Mouse (Mus musculus) limb, embryonic 11.5 days (tissue): ENCODE data around the gene Milr1. TPM values are rescaled to one million over a fixed set of nuclear protein-coding genes. Genes with fewer than 3 reads are reported as not detected.
A peak's percentile ranks its signal among the peaks of the same experiment; 100 is the strongest.

Experiments used
- ATAC-seq: fragments of 200-750 bp; cut with Nextera tagmentation; 2 replicates; pipeline ENCODE4 v1.8.0; 2017; ENCODE audit warnings: low read depth; ENCODE audit not compliant: insufficient number of reproducible peaks, low FRiP score, low TSS enrichment
- DNase-seq: peaks from one replicate; pipeline ENCODE4 v3.0.0-alpha.2; 2015; ENCODE audit warnings: low spot score
- H3K27ac ChIP-seq: fragments of 300-500 bp; sonication (generic); replicated peaks from 2 replicates; pipeline ENCODE4 v1.5.1; 2014; ENCODE audit warnings: low read depth, mild to moderate bottlenecking, low read length
- H3K27me3 ChIP-seq: fragments of 300-500 bp; sonication (generic); 2 replicates; pipeline ENCODE4 v1.6.1; 2014; ENCODE audit warnings: mild to moderate bottlenecking, low read length, mixed read lengths; ENCODE audit not compliant: control insufficient read depth, insufficient read depth
- H3K36me3 ChIP-seq: fragments of 300-500 bp; sonication (generic); 2 replicates; pipeline ENCODE4 v1.6.1; 2014; ENCODE audit warnings: mild to moderate bottlenecking, low read length, moderate library complexity, mixed read lengths; ENCODE audit not compliant: control insufficient read depth, insufficient read depth
- H3K4me1 ChIP-seq: fragments of 300-500 bp; sonication (generic); 2 replicates; pipeline ENCODE4 v1.6.1; 2014; ENCODE audit warnings: low read length, mixed read lengths; ENCODE audit not compliant: control insufficient read depth, insufficient read depth
- H3K4me2 ChIP-seq: fragments of 300-500 bp; sonication (generic); 2 replicates; pipeline ENCODE4 v1.6.1; 2014; ENCODE audit warnings: low read depth, mild to moderate bottlenecking, moderate library complexity; ENCODE audit not compliant: severe bottlenecking
- H3K4me3 ChIP-seq: fragments of 300-500 bp; sonication (generic); 2 replicates; pipeline ENCODE4 v1.5.1; 2014; ENCODE audit warnings: low read depth, low read length
- H3K9ac ChIP-seq: fragments of 300-500 bp; sonication (generic); 2 replicates; pipeline ENCODE4 v1.6.1; 2014; ENCODE audit warnings: mild to moderate bottlenecking, low read length
- H3K9me3 ChIP-seq: fragments of 300-500 bp; sonication (generic); 2 replicates; pipeline ENCODE4 v1.6.1; 2016; ENCODE audit warnings: low read length; ENCODE audit not compliant: control insufficient read depth
- WGBS: fragments of 180-500 bp; shearing (Covaris S2); extraction: QIAGEN DNeasy Blood & Tissue Kit; methylation state at CpG from one replicate; pipeline ENCODE4 v1.1.7; 2014; 5-methylcytosine and 5-hydroxymethylcytosine counted together
- microRNA-seq: library from miRNA; unstranded; fragments of <30 nt; microRNA quantifications from one replicate; pipeline ENCODE4, GENCODE M21; 2016
- polyA plus RNA-seq: library from polyadenylated mRNA; unstranded; fragments of >200 nt; fragmentation: Nextera tagmentation; extraction: Ambion mirVana; gene quantifications from 2 replicates; pipeline ENCODE4 v1.2.1, GENCODE M21; 2014

The Milr1 gene
- polyA plus RNA-seq, 1 experiment from 2014 or later = 0.89 TPM

- H3K27ac ChIP-seq = no peak overlapping the region
- no peak for ATAC-seq
- WGBS = 97% methylated on average over 2 of the region's 2 CpGs
- peaks cover 32% of the 10 kb centered on the region for H3K36me3 ChIP-seq
- H3K27me3 ChIP-seq = no peaks in the 10 kb centered on the region
- H3K4me3 ChIP-seq = no peak overlapping the region
- no peaks in the 10 kb centered on the region for H3K9me3 ChIP-seq
- DNase-seq = no peak
- no peak overlapping the region for H3K4me2 ChIP-seq
- H3K9ac ChIP-seq = no peak overlapping the region
- H3K4me1 ChIP-seq = no peaks in the 10 kb centered on the region
Observed at GRCm38 (mm10) chr11:106815331-106815730, 64.3 kb downstream of the Milr1 start.

GRCm38 (mm10) chr11:106815761-106816160, 64.7 kb downstream of the Milr1 start:
- no peak for DNase-seq
- ATAC-seq = no peak
- Histone ChIP-seq H3K4me2 (no peak overlapping the region), H3K4me1 (no peaks in the 10 kb centered on the region), H3K27me3 (no peaks in the 10 kb centered on the region), H3K9me3 (no peaks in the 10 kb centered on the region), H3K27ac (no peak overlapping the region), H3K9ac (no peak overlapping the region), H3K4me3 (no peak overlapping the region), H3K36me3 (peaks cover 32% of the 10 kb centered on the region)
- 92% methylated on average over 2 of the region's 2 CpGs for WGBS

GRCm38 (mm10) chr11:106816316-106816715, 65.3 kb downstream of the Milr1 start:
- Histone ChIP-seq H3K27ac (no peak overlapping the region), H3K27me3 (no peaks in the 10 kb centered on the region), H3K4me3 (no peak overlapping the region), H3K36me3 (peaks cover 32% of the 10 kb centered on the region), H3K9me3 (no peaks in the 10 kb centered on the region), H3K9ac (no peak overlapping the region), H3K4me1 (no peaks in the 10 kb centered on the region), H3K4me2 (no peak overlapping the region)
- ATAC-seq = no peak
- no peak for DNase-seq
- 87% methylated on average over 7 of the region's 7 CpGs for WGBS

GRCm38 (mm10) chr11:106817156-106817555, 66.1 kb downstream of the Milr1 start:
- no peaks in the 10 kb centered on the region for H3K27me3 ChIP-seq
- peaks cover 32% of the 10 kb centered on the region for H3K36me3 ChIP-seq
- no peaks in the 10 kb centered on the region for H3K9me3 ChIP-seq
- H3K4me1 ChIP-seq = no peaks in the 10 kb centered on the region
- H3K9ac ChIP-seq = no peak overlapping the region
- no peak overlapping the region for H3K4me3 ChIP-seq
- H3K27ac ChIP-seq = no peak overlapping the region
- no peak for DNase-seq
- H3K4me2 ChIP-seq = no peak overlapping the region
- no peak for ATAC-seq
- 94% methylated on average over 3 of the region's 3 CpGs for WGBS

- peaks cover 27% of the 10 kb centered on the region for H3K36me3 ChIP-seq
- WGBS = 94% methylated on average over 6 of the region's 6 CpGs
Observed at GRCm38 (mm10) chr11:106817808-106818207, 66.8 kb downstream of the Milr1 start.

GRCm38 (mm10) chr11:106818341-106818740, 67.3 kb downstream of the Milr1 start:
- ATAC-seq = no peak
- Histone ChIP-seq H3K36me3 (peaks cover 27% of the 10 kb centered on the region), H3K9me3 (no peaks in the 10 kb centered on the region), H3K4me1 (no peaks in the 10 kb centered on the region), H3K4me3 (no peak overlapping the region), H3K27ac (no peak overlapping the region), H3K27me3 (no peaks in the 10 kb centered on the region), H3K4me2 (no peak overlapping the region), H3K9ac (no peak overlapping the region)
- DNase-seq = no peak
- WGBS = 92% methylated on average over 9 of the region's 9 CpGs

More at GRCm38 (mm10) chr11:106817808-106818207, 66.8 kb downstream of the Milr1 start:
- ATAC-seq = no peak
- Histone ChIP-seq H3K27me3 (no peaks in the 10 kb centered on the region), H3K4me3 (no peak overlapping the region), H3K27ac (no peak overlapping the region), H3K4me1 (no peaks in the 10 kb centered on the region), H3K4me2 (no peak overlapping the region), H3K9ac (no peak overlapping the region), H3K9me3 (no peaks in the 10 kb centered on the region)
- no peak for DNase-seq

Small RNA genes within 50 kb of the gene (microRNA-seq; reads per million reads assigned to microRNA genes)
- gene Gm25994 (not detected), gene Mir3064 (9.5 reads per million, percentile 19 among the genes with 10 or more reads in this experiment)

Other genes with a start within 250 kb of the Milr1 start
- gene Tex2, start 137.8 kb upstream of the Milr1 start, polyA plus RNA-seq = 7.6 and 8.0 TPM in 2 replicates
- 24.8 and 26.0 TPM in 2 replicates for gene Pecam1, start 598 bp upstream of the Milr1 start, polyA plus RNA-seq
- gene Polg2, start 28.3 kb downstream of the Milr1 start, polyA plus RNA-seq = 11.3 and 11.4 TPM in 2 replicates
- 501 and 510 TPM in 2 replicates for gene Ddx5, start 38.0 kb downstream of the Milr1 start, polyA plus RNA-seq
- 22.5 and 24.5 TPM in 2 replicates for gene Cep95, start 38.0 kb downstream of the Milr1 start, polyA plus RNA-seq
- 21.2 and 22.5 TPM in 2 replicates for gene Smurf2, start 169.5 kb downstream of the Milr1 start, polyA plus RNA-seq
- gene Kpna2, start 248.3 kb downstream of the Milr1 start, polyA plus RNA-seq = 624 and 640 TPM in 2 replicates